Mouse (Mus musculus): Measurements from ENCODE around the gene Olfr1288.

The Olfr1288 gene

GRCm38 (mm10) chr2:111473801-111474200, at the start of gene Olfr1288:
TSS of gene Olfr1288 (plus strand) at chr2:111474101.
- no peak for DNase-seq (ENCODE audit: low spot score)

GRCm38 (mm10) chr2:111448842-111449241, 25.1 kb upstream of the Olfr1288 start, which contains the start of gene Olfr1287:
TSS of gene Olfr1287 (plus strand) at chr2:111449142.
- no peak for DNase-seq (ENCODE audit: low spot score)

- no peak for DNase-seq (ENCODE audit: low spot score)
These were observed 6.6 kb downstream of the Olfr1288 start, which contains the start of gene Olfr1289 for GRCm38 (mm10) chr2:111480519-111480918. TSS of gene Olfr1289 (plus strand) at chr2:111480819.

GRCm38 (mm10) chr2:111493729-111494128, 19.8 kb downstream of the Olfr1288 start, which contains the start of gene Olfr1290:
TSS of gene Olfr1290 (minus strand) at chr2:111493829.
- no peak for DNase-seq (ENCODE audit: low spot score)

- no peak for DNase-seq (ENCODE audit: low spot score)
These were observed 23.0 kb downstream of the Olfr1288 start, which contains the start of gene Olfr1291-ps1 for GRCm38 (mm10) chr2:111496880-111497279. TSS of gene Olfr1291-ps1 (plus strand) at chr2:111497180.

- no peak for DNase-seq (ENCODE audit: low spot score)
These were observed 43.5 kb downstream of the Olfr1288 start for GRCm38 (mm10) chr2:111517451-111517850.

GRCm38 (mm10) chr2:111524903-111525302, 51.0 kb downstream of the Olfr1288 start, which contains the start of gene Olfr1293-ps:
TSS of gene Olfr1293-ps (plus strand) at chr2:111525203.
- no peak for DNase-seq (ENCODE audit: low spot score)
